Mouse (Mus musculus): Measurements from ENCODE around the gene Smim11. TPM values are rescaled to one million over a fixed set of nuclear protein-coding genes. Genes with fewer than 3 reads are reported as not detected.

The Smim11 gene
- total and polyA plus RNA-seq, 3 experiments = 81.5 to 84.7 TPM; not detected in 1

DNA sequence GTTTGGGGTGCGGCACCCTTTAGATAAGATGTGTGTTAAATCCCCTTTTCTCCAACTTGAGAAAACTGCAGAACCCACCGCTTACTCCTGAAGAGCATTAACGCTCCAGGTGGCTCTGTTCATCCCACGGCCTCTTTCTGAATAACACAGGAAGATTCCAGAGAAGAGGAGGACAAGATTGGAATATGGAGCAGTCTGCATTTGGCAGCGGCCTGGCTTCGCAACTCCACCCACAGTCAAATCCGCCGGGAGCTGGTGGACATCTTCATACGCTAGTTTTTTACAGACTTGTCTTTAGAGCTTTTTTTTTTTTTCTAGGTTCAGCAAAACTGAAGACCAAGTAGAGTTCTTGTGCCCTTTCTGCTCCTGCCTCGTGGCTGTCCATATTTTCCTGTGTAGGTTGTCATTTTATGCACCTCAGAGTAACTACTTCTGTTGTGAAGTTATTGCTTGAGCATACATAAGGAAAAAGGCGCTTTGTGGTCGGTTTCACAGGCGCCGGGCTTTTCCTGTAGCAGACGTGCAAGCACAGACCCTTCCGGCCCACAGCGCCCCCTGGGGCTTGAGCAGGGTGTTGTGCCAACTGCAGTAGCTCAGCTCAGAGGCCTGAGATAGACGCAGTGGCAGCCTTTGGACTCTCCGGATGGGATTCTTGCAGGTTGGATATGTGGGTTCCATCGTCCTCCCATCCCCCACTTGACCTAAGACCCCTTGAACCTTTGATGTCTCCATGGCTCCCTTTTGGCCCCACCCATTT is 18.4 kb downstream of the Smim11 start:
- H3K4me1 ChIP-seq (ENCODE audit: control insufficient read depth in 1 of 2, insufficient read depth in 2 of 2, low read length in 2 of 2) = peaks cover 0 to 6% of the 10 kb centered on the region in 2 experiments; a peak in 1 of 4 replicates
- peak overlapping the region; percentile 38; the same call in 1 of the 2 replicates for H3K27ac ChIP-seq (ENCODE audit: control insufficient read depth, low read depth, low read length)
- H3K79me2 ChIP-seq (ENCODE audit: control insufficient read depth, insufficient read depth, low read length, poor library complexity) = no peaks in the 10 kb centered on the region; the same call in 1 of the 2 replicates
- peaks cover 0 to 3% of the 10 kb centered on the region in 2 experiments; a peak in 2 of 4 replicates for H3K27me3 ChIP-seq (ENCODE audit: control insufficient read depth in 1 of 2, insufficient read depth in 2 of 2, low read length in 2 of 2)
- H3K36me3 ChIP-seq (ENCODE audit: control insufficient read depth in 1 of 2, insufficient read depth in 2 of 2, low read length in 2 of 2) = peaks cover 0 to 2% of the 10 kb centered on the region in 2 experiments; a peak in 1 of 4 replicates
- no peak for TF ChIP-seq E2F4 (IDR thresholded peaks at IDR 0.05; ENCODE audit: borderline replicate concordance, low read depth, low read length)
- TF ChIP-seq GATA1 (IDR thresholded peaks at IDR 0.05; ENCODE audit: low read depth, low read length) = no peak
- TF ChIP-seq ZNF384 (IDR thresholded peaks at IDR 0.05; ENCODE audit: low read depth, low read length) = peak; percentile 78
- peak; percentile 82 to 93 (median 88) for TF ChIP-seq CTCF (IDR thresholded peaks at IDR 0.05 in 2 of 3, conservative IDR thresholded peaks at IDR 0.05 in 1 of 3; ENCODE audit: control insufficient read depth in 1 of 3, insufficient read depth in 1 of 3, low read depth in 2 of 3, low read length in 3 of 3, poor library complexity in 1 of 3, severe bottlenecking in 1 of 3)
- TF ChIP-seq RAD21 (IDR thresholded peaks at IDR 0.05; ENCODE audit: low read depth, low read length) = peak; percentile 39
- TF ChIP-seq MEF2A (IDR thresholded peaks at IDR 0.05; ENCODE audit: extremely low read depth, insufficient replicate concordance, low read depth, low read length, poor library complexity, severe bottlenecking) = no peak
- TF ChIP-seq BHLHE40 (IDR thresholded peaks at IDR 0.05; ENCODE audit: borderline replicate concordance, low read depth, low read length) = no peak
- TF ChIP-seq SIN3A (IDR thresholded peaks at IDR 0.05; ENCODE audit: low read length) = peak; percentile 59; the same call in 1 of the 2 replicates
- TF ChIP-seq ELF1 (IDR thresholded peaks at IDR 0.05; ENCODE audit: low read depth, low read length) = peak; percentile 39; the same call in 1 of the 2 replicates
- TF ChIP-seq SMC3 (IDR thresholded peaks at IDR 0.05; ENCODE audit: low read depth, low read length) = peak; percentile 55
- no peak for TF ChIP-seq ZMIZ1 (IDR thresholded peaks at IDR 0.05; ENCODE audit: low read depth, low read length)
- 0 out of 2 replicates have a peak, but pooled peaks have one; percentile 32 for TF ChIP-seq MYC (IDR thresholded peaks at IDR 0.05; ENCODE audit: low read depth, low read length)
- no peak for TF ChIP-seq TBP (IDR thresholded peaks at IDR 0.05; ENCODE audit: low read depth, low read length)
- no peak for TF ChIP-seq HCFC1 (IDR thresholded peaks at IDR 0.05; ENCODE audit: low read depth, low read length)
- TF ChIP-seq MYB (IDR thresholded peaks at IDR 0.05; ENCODE audit: low read depth, low read length) = no peak
- H3K4me3 ChIP-seq (ENCODE audit: control insufficient read depth in 1 of 2, insufficient read depth in 1 of 2, low read depth in 2 of 2, low read length in 2 of 2) = peak overlapping the region; percentile 48 to 52
- H3K9ac ChIP-seq (ENCODE audit: control insufficient read depth, low read depth, low read length, poor library complexity, severe bottlenecking) = peak overlapping the region; percentile 69
- peak; percentile 89 for DNase-seq (ENCODE audit: low read depth, low spot score)
- no peaks in the 10 kb centered on the region for H3K9me3 ChIP-seq (replicated peaks; ENCODE audit: insufficient read depth, low read length)

DNA sequence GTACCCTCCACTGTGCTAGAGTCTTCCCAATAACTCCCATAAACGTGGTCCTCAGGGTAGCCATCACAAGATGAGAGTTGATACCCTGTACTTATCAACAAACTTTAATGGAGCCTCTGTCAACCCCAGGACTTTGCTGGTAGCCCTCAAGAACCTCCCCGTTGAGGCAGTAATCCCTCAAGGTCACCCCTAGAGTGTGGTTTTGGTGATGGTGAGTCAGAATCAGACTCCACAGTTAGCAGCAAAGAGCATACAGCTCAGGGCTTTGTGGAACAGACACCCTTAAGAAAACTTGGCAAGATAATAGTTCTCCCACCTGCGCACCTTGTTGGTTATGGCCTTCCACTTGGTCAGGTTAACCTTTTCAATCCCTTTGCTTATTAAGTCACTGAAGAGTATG is 19.3 kb downstream of the Smim11 start:
- TF ChIP-seq USF2 (IDR thresholded peaks at IDR 0.05; ENCODE audit: borderline replicate concordance in 1 of 2, insufficient read depth in 1 of 2, low read depth in 1 of 2, low read length in 2 of 2) = no peak
- TF ChIP-seq SIN3A (IDR thresholded peaks at IDR 0.05; ENCODE audit: low read length) = no peak
- no peak for TF ChIP-seq GATA1 (IDR thresholded peaks at IDR 0.05; ENCODE audit: low read depth, low read length)
- TF ChIP-seq POLR2A (IDR thresholded peaks at IDR 0.05; ENCODE audit: control insufficient read depth in 1 of 2, insufficient read depth in 1 of 2, low read depth in 1 of 2, low read length in 2 of 2, poor library complexity in 1 of 2) = no peak
- TF ChIP-seq BHLHE40 (IDR thresholded peaks at IDR 0.05; ENCODE audit: borderline replicate concordance, low read depth, low read length) = no peak
- no peak for TF ChIP-seq SMC3 (IDR thresholded peaks at IDR 0.05; ENCODE audit: low read depth, low read length)
- no peak for TF ChIP-seq E2F4 (IDR thresholded peaks at IDR 0.05; ENCODE audit: borderline replicate concordance, low read depth, low read length)
- no peak for TF ChIP-seq CHD2 (IDR thresholded peaks at IDR 0.05; ENCODE audit: low read length)
- TF ChIP-seq ELF1 (IDR thresholded peaks at IDR 0.05; ENCODE audit: low read depth, low read length) = no peak
- no peak for TF ChIP-seq GABPA (IDR thresholded peaks at IDR 0.05; ENCODE audit: low read depth, low read length)
- no peak for TF ChIP-seq USF1 (IDR thresholded peaks at IDR 0.05; ENCODE audit: low read depth, low read length)
- no peak for TF ChIP-seq ZNF384 (IDR thresholded peaks at IDR 0.05; ENCODE audit: low read depth, low read length)
- no peak for TF ChIP-seq POLR2AphosphoS5 (IDR thresholded peaks at IDR 0.05; ENCODE audit: borderline replicate concordance, low read depth, low read length)
- no peak for TF ChIP-seq RAD21 (IDR thresholded peaks at IDR 0.05; ENCODE audit: low read depth, low read length)
- no peak for TF ChIP-seq JUND (IDR thresholded peaks at IDR 0.05; ENCODE audit: low read depth, low read length)
- no peak for TF ChIP-seq NELFE (IDR thresholded peaks at IDR 0.05; ENCODE audit: low read depth, low read length)
- no peak for TF ChIP-seq MXI1 (IDR thresholded peaks at IDR 0.05; ENCODE audit: low read depth, low read length)
- TF ChIP-seq UBTF (IDR thresholded peaks at IDR 0.05; ENCODE audit: borderline replicate concordance, insufficient read depth, low read depth, low read length) = no peak
- H3K79me2 ChIP-seq (ENCODE audit: control insufficient read depth, insufficient read depth, low read length, poor library complexity) = no peaks in the 10 kb centered on the region; the same call in 1 of the 2 replicates
- H3K27ac ChIP-seq (ENCODE audit: control insufficient read depth, low read depth, low read length) = no peak overlapping the region
- peaks cover 3% of the 10 kb centered on the region in 2 experiments; a peak in 3 of 4 replicates for H3K27me3 ChIP-seq (ENCODE audit: control insufficient read depth in 1 of 2, insufficient read depth in 2 of 2, low read length in 2 of 2)
- peaks cover 0 to 6% of the 10 kb centered on the region in 2 experiments; a peak in 1 of 4 replicates for H3K4me1 ChIP-seq (ENCODE audit: control insufficient read depth in 1 of 2, insufficient read depth in 2 of 2, low read length in 2 of 2)
- peaks cover 0 to 2% of the 10 kb centered on the region in 2 experiments; a peak in 1 of 4 replicates for H3K36me3 ChIP-seq (ENCODE audit: control insufficient read depth in 1 of 2, insufficient read depth in 2 of 2, low read length in 2 of 2)
- no peak for DNase-seq (ENCODE audit: low read depth, low spot score)
- H3K9ac ChIP-seq (ENCODE audit: control insufficient read depth, low read depth, low read length, poor library complexity, severe bottlenecking) = no peak overlapping the region
- H3K9me3 ChIP-seq (replicated peaks; ENCODE audit: insufficient read depth, low read length) = no peaks in the 10 kb centered on the region
- H3K4me3 ChIP-seq (ENCODE audit: control insufficient read depth in 1 of 2, insufficient read depth in 1 of 2, low read depth in 2 of 2, low read length in 2 of 2) = no peak overlapping the region

Data from MEL (cell line).